Mouse (Mus musculus): ENCODE measurements at regions not wholly inside any gene's neighbourhood (a gene's known extent, or its start where the extent isn't known, plus 50 kb on each side); places are given as distances from the start of the nearest gene placed in this dataset.

DNA sequence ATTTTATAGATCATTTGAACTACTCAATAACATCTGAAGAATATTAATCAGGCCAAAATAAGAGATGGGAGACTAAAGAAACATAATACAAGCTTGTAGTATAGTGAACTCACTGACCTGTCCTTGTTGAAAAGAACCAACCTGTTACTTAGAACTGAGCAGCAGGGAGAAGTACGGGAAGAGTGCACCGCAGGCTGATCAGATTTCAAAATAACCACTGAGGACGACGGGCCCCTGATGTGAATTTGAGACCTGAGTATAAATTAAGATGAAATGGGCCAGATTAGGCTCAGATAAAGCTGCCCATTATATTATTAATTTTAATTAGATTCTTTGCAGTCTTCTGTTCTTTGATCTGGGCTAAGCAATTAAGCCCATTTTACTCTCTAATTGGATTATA is 391.2 kb upstream of the Tyrp1 start:
- no peak for TF ChIP-seq CTCF (IDR thresholded peaks at IDR 0.05; ENCODE audit: borderline replicate concordance, extremely low read depth, insufficient read depth, insufficient read length)
- no peak for TF ChIP-seq POLR2A (IDR thresholded peaks at IDR 0.05; ENCODE audit: borderline replicate concordance, extremely low read depth, insufficient read depth, insufficient read length, poor library complexity, severe bottlenecking)
- peak; percentile 14 for DNase-seq (ENCODE audit: low read depth)

DNA sequence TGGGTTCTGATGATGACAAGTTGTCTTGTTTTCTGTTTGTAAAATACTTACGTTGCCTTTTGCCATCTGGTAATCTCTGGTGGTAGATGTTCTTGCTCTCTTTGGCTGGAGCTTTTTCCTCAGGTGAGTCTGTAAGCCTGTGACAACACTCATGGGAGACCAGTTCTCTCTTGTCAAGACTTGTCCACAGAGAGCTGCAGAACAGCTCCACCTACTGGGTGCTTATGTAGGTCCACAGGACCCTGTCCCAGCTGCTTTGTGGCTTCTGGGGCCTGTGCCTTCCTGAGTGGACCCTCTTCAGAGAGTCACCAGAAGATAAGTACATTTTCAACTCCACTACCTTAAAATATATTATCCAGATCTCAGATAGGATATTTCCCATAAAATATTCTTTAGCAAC is 370.3 kb upstream of the Tyrp1 start:
- DNase-seq (ENCODE audit: low read depth) = peak; percentile 18
- peak; percentile 33; the same call in 1 of the 2 replicates for TF ChIP-seq CTCF (IDR thresholded peaks at IDR 0.05; ENCODE audit: borderline replicate concordance, extremely low read depth, insufficient read depth, insufficient read length)
- no peak for TF ChIP-seq POLR2A (IDR thresholded peaks at IDR 0.05; ENCODE audit: borderline replicate concordance, extremely low read depth, insufficient read depth, insufficient read length, poor library complexity, severe bottlenecking)

DNA sequence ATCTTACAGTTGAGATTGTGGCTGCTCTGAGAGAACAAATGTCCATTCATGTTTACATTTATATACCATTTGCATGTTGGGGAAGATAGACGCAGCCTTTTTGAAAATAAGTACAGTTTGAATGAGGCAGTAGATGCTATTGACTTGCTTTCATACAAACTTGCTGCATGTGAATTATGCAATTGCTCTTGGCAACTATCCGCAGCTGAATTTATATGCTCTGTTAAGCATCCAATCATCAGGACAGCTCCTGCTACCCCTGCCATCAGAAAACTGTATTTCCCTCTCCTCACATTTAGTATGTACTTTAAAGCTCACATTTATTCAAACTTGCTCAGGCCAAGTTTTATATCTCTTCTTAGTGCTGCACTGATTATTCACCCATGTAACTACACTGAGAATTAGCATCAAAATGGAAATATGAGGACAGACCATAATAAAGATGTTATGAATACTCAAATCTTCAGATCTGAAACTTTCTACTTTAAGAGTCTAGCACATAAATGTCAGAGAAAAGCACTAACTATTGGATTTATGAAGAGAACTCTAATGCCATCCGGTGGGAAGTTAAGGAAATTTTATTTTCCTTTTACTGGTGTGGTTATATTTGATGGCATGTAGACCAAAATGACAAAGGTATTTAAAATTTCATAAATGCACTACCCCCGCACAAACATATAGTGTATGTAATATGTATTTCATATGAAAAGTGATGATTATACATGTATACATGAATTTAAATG is 358.0 kb upstream of the Tyrp1 start:
- peak; percentile 53 for DNase-seq (ENCODE audit: low read depth)
- TF ChIP-seq POLR2A (IDR thresholded peaks at IDR 0.05; ENCODE audit: borderline replicate concordance, extremely low read depth, insufficient read depth, insufficient read length, poor library complexity, severe bottlenecking) = no peak
- no peak for TF ChIP-seq CTCF (IDR thresholded peaks at IDR 0.05; ENCODE audit: borderline replicate concordance, extremely low read depth, insufficient read depth, insufficient read length)

- TF ChIP-seq POLR2A (IDR thresholded peaks at IDR 0.05; ENCODE audit: borderline replicate concordance, extremely low read depth, insufficient read depth, insufficient read length, poor library complexity, severe bottlenecking) (no peak), CTCF (IDR thresholded peaks at IDR 0.05; ENCODE audit: borderline replicate concordance, extremely low read depth, insufficient read depth, insufficient read length) (no peak)
- peak; percentile 7 for DNase-seq (ENCODE audit: low read depth)
These were observed 318.8 kb upstream of the Tyrp1 start for GRCm38 (mm10) chr4:80515087-80515486.

- peak; percentile 84 for DNase-seq (ENCODE audit: low read depth)
- TF ChIP-seq POLR2A (IDR thresholded peaks at IDR 0.05; ENCODE audit: borderline replicate concordance, extremely low read depth, insufficient read depth, insufficient read length, poor library complexity, severe bottlenecking) = no peak
- peak; percentile 57; the same call in 1 of the 2 replicates for TF ChIP-seq CTCF (IDR thresholded peaks at IDR 0.05; ENCODE audit: borderline replicate concordance, extremely low read depth, insufficient read depth, insufficient read length)
These were observed 316.2 kb upstream of the Tyrp1 start for GRCm38 (mm10) chr4:80517476-80518285.

DNA sequence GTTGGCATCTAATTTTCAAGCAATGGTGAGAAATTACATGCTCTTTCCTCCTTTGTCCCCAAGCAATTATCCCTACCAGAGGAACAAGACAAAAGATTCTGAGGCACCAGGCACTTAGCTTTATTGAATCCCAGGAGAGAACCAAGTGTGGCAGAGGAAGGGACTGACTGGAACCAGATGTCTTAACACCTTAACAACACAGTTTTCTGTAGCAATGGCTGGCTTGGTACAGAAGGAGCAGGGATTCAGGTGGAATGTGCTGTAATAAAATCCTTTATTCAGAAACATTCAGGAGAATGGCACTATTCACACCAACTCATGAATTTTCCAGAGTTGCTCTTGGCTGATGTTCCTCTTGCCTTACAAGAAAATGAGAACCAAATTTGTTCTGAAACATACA is 315.3 kb upstream of the Tyrp1 start:
- TF ChIP-seq CTCF (IDR thresholded peaks at IDR 0.05; ENCODE audit: borderline replicate concordance, extremely low read depth, insufficient read depth, insufficient read length) = no peak
- TF ChIP-seq POLR2A (IDR thresholded peaks at IDR 0.05; ENCODE audit: borderline replicate concordance, extremely low read depth, insufficient read depth, insufficient read length, poor library complexity, severe bottlenecking) = no peak
- peak; percentile 50 for DNase-seq (ENCODE audit: low read depth)

- DNase-seq (ENCODE audit: low read depth) = peak; percentile 41
- no peak for TF ChIP-seq CTCF (IDR thresholded peaks at IDR 0.05; ENCODE audit: borderline replicate concordance, extremely low read depth, insufficient read depth, insufficient read length)
- TF ChIP-seq POLR2A (IDR thresholded peaks at IDR 0.05; ENCODE audit: borderline replicate concordance, extremely low read depth, insufficient read depth, insufficient read length, poor library complexity, severe bottlenecking) = no peak
These were observed 294.1 kb upstream of the Tyrp1 start for GRCm38 (mm10) chr4:80539854-80540253.

DNA sequence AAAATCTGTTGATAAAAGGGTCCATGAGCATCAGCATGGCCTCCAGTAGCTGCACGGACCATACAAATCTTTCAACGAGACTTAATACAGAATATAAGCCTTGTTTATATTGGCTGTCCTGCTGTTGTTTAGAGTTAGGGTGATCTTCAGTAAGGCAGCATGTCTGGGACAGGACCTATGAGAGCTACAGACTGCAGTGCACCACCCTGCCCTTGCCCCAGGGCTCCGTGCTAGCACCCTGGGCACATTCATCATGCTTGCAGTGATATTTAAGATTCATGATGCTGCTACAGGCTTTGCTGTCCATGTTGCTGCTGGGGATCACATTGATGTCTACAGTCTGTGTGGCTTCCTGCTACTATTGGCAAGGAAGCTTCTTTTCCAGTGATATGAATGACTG is 288.8 kb upstream of the Tyrp1 start:
- DNase-seq (ENCODE audit: low read depth) = no peak
- TF ChIP-seq POLR2A (IDR thresholded peaks at IDR 0.05; ENCODE audit: borderline replicate concordance, extremely low read depth, insufficient read depth, insufficient read length, poor library complexity, severe bottlenecking) = no peak
- TF ChIP-seq CTCF (IDR thresholded peaks at IDR 0.05; ENCODE audit: borderline replicate concordance, extremely low read depth, insufficient read depth, insufficient read length) = no peak

DNA sequence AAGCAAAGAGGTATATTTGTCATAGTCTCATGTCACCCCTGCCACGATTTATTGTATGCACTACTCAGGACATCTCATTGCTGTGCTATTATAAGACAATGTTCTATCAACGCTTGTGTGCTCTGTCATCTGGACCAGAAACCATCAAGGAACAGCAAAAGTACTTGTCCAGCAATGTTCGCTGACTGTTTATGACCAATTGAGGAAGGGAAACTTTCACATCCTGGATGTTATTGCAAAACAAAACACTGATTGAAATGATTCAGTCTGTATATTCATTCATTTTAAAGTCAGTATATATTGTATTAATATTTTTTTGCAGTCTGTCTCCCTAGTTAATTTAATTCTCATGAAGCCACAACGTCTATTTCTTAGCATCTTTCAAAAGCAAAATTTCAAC is 244.5 kb upstream of the Tyrp1 start:
- TF ChIP-seq CTCF (IDR thresholded peaks at IDR 0.05; ENCODE audit: borderline replicate concordance, extremely low read depth, insufficient read depth, insufficient read length) = no peak
- TF ChIP-seq POLR2A (IDR thresholded peaks at IDR 0.05; ENCODE audit: borderline replicate concordance, extremely low read depth, insufficient read depth, insufficient read length, poor library complexity, severe bottlenecking) = no peak
- no peak for DNase-seq (ENCODE audit: low read depth)

DNA sequence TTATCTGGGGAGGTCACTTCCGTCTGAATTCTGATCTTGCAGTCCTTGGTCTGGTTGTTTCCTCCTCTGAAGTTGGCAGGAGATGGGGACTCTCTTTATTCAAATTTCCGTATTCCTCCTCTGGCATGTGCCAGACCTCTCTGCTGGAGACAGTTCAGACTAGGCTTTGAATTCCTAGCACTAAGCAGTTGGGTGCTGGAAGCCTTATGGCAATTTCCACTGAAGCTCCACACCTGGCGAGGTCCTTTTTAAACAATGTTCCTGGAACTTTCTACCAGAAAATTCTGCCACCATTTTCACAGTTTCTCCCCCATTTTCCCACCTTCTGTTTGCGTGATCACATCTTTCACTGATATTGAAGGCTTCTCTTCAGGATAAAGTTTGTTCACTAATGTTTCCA is 205.7 kb upstream of the Tyrp1 start:
- peak; percentile 12 for DNase-seq (ENCODE audit: low read depth)

DNA sequence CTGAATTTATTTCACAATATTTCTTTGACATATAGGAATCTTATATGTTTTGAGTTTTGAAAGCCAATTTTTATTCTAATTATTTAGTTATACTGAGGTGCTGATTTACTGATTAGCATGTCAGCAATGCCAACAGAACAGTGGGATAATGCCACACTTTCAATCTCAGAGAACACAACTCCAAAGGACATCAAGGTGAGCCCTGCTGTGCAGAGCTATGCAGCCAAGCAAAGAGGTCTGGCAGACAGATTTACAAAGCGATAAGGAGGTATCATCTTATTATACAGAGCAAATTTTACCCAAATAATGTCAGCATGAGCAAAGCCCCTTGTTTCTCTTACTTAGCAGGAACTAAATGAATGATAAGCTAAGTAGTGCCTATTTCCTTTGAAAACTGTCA is 204.7 kb upstream of the Tyrp1 start:
- DNase-seq (ENCODE audit: low read depth) = peak; percentile 17

More for the DNA sequence above, 205.7 kb upstream of the Tyrp1 start:
- TF ChIP-seq POLR2A (IDR thresholded peaks at IDR 0.05; ENCODE audit: borderline replicate concordance, extremely low read depth, insufficient read depth, insufficient read length, poor library complexity, severe bottlenecking) (no peak), CTCF (IDR thresholded peaks at IDR 0.05; ENCODE audit: borderline replicate concordance, extremely low read depth, insufficient read depth, insufficient read length) (no peak)

More for the DNA sequence above, 204.7 kb upstream of the Tyrp1 start:
- TF ChIP-seq POLR2A (IDR thresholded peaks at IDR 0.05; ENCODE audit: borderline replicate concordance, extremely low read depth, insufficient read depth, insufficient read length, poor library complexity, severe bottlenecking) (no peak), CTCF (IDR thresholded peaks at IDR 0.05; ENCODE audit: borderline replicate concordance, extremely low read depth, insufficient read depth, insufficient read length) (no peak)
